Mouse (Mus musculus) embryonic fibroblast, embryonic 13.5 days (primary cell): ENCODE measurements around the gene Cux2. TPM values are rescaled to one million over a fixed set of nuclear protein-coding genes. Genes with fewer than 3 reads are reported as not detected.

Experiments used
- H3K27ac ChIP-seq: 2 replicates; pipeline ENCODE4 v1.5.1; 2012; ENCODE audit warnings: low read length, control low read depth, inconsistent platforms; ENCODE audit not compliant: insufficient read depth
- H3K4me1 ChIP-seq: 2 replicates; pipeline ENCODE4 v1.6.1; 2011; ENCODE audit warnings: low read length; ENCODE audit not compliant: control insufficient read depth, insufficient read depth
- H3K4me3 ChIP-seq: 2 replicates; pipeline ENCODE4 v1.5.1; 2011; ENCODE audit warnings: mild to moderate bottlenecking, control low read depth, low read length; ENCODE audit not compliant: insufficient read depth
- CTCF ChIP-seq: IDR thresholded peaks from 2 replicates; pipeline ENCODE4 v1.5.1; 2011; ENCODE audit warnings: mild to moderate bottlenecking, control low read depth, low read length, moderate library complexity, borderline replicate concordance; ENCODE audit not compliant: insufficient read depth
- POLR2A ChIP-seq: IDR thresholded peaks from 2 replicates; pipeline ENCODE4 v1.6.1; 2011; ENCODE audit warnings: low read depth, mild to moderate bottlenecking, control low read depth, low read length, moderate library complexity
- polyA plus RNA-seq: library from polyadenylated mRNA; stranded (reverse); fragments of >200 nt; gene quantifications from 2 replicates; pipeline ENCODE4 v1.2.4, GENCODE M21; 2011; ENCODE audit warnings: low read depth; ENCODE audit not compliant: missing spikeins, insufficient read length

Cux2 gene
- polyA plus RNA-seq, 1 experiment = 1.0 TPM

DNA sequence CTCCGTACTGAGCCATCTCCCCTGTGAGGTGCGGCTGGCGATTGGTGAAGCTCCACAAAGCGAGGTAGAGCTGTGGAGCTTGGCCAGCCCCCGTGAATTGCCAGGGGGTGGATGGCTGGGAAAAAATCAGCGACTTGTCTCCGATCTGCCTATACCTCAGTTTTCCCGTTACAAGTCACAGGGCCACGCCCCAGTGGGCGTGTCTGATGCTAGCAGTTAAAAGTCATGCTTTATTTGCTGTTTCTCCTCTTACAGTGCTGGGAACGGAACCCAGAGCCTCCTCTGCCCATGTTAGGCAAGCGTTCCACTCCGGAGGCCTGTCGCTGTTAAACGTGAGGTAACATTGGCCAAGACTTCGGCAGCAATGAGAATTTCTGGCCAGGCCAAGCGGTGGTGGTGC, 144.2 kb downstream of the Cux2 start:
- no peaks in the 10 kb centered on the region for H3K4me1 ChIP-seq
- no peak overlapping the region for H3K27ac ChIP-seq
- no peak for TF ChIP-seq POLR2A
- H3K4me3 ChIP-seq = no peak overlapping the region

DNA sequence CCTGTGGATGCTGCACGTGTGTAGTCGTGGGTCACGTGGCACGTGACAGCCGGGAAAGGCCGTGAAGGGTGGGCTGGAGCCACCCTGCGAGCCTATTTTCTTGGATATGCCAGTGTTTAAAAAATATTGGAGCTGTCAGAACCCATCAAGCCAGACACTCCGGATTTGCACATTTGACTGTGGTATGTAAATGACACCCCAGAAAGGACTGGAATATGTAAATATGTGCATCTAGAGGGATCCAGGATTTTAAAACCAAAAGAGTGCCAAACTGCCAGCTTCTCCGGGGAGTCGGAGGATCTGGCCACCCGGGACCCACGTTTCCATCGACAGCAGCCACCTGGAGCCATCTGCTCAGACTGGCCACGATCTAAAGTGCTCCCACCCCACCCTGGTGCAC, 145.1 kb downstream of the Cux2 start:
- Histone ChIP-seq H3K27ac (no peak overlapping the region), H3K4me1 (no peaks in the 10 kb centered on the region), H3K4me3 (no peak overlapping the region)
- no peak for TF ChIP-seq CTCF
- no peak for TF ChIP-seq POLR2A

DNA sequence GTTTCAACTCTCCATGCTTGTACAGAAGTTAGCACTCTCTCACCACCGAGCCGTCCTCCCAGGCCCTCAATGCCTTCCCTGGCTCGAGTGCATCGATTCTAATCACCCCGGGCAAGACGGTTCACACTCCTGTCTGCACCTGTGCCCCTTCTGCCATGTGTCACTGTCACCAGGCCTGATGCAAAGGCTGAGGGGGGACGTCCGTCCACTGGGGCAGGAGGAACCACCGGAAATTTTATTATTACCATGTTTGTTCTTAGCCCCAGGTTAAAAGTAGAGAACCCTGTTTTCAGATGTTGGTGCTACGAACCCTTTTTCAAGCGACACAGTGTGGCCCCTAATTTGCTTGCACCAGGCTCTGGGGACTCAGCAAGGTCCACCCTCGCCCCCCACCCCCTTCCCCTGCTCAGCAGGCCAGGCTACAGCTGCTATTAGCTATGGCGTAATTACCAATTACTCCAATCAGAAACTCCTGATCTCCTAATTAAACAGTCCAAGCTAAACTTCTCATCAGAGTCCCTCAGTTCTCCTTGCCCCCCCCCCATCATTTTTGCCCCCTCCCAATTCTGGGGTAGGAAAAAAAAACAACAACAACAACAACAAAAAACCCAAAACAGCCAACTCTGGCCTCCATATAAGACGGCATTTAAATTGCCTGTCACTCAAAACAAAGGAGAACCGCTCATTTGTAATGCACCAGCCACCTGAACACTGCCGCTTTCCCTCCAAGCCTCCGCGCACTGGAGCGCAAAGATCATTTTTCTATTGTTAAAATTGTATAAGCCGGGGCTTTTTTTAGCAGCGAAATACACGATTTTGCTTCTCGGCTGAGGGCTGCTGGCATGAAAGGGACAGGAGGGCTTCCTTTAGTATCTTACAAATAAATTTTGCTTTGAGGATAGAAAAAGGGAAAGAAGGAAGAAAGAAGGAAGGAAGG, 146.8 kb downstream of the Cux2 start:
- Histone ChIP-seq H3K4me1 (no peaks in the 10 kb centered on the region), H3K4me3 (no peak overlapping the region), H3K27ac (no peak overlapping the region)
- no peak for TF ChIP-seq POLR2A
- no peak for TF ChIP-seq CTCF

DNA sequence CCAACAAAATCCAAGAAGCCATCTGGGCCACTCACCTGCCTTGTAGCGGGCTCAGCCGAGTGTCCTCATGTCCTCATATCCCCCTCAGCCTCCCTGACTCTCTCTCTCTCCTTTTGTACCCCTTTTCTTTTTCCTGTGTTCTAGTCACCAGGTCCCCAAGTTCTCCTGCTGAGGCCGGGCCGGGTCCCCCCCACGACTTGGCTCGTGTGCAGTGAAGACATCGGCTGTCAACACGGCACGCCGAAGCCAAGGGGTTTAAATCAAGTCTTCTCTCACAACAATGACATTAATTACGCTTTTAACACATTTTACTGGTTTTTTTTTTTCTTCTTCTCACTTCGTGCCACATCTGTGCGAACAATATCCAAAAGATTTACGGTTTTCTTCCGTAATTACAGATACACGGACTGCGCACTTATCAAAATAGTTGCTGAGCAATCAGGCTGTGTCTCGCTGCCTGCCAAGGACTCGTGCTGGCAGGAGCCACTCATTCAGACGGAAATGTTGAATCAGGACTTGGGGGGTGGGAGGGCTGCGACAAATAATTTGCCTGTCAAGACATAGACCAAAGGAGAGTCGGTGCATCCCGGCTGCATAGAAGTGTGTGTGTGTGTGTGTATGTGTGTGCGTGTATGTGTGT, 154.7 kb downstream of the Cux2 start:
- Histone ChIP-seq H3K4me1 (no peaks in the 10 kb centered on the region), H3K27ac (no peak overlapping the region), H3K4me3 (no peak overlapping the region)
- TF ChIP-seq CTCF (no peak), POLR2A (no peak)

DNA sequence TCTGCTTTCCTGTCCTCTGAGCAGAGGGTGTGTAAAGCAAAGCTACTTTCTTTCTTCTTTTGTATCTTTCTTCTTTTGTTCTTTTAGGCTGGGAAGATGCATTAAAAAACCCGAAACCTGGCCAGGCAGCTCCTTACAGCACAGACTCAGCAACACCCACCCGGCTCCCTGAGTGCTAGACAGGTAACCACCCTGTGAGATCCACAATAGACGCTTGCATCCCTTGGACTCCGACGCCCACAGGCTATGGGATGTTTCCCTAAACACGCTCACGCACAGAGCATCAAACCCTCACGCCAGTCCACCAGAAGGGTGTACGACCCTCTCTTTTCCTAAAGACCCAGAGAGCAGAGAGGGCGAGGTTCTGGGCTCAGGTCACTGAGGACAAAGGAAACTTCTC, 155.3 kb downstream of the Cux2 start:
- Histone ChIP-seq H3K4me3 (no peak overlapping the region), H3K4me1 (no peaks in the 10 kb centered on the region), H3K27ac (no peak overlapping the region)
- TF ChIP-seq POLR2A = no peak
- no peak for TF ChIP-seq CTCF

DNA sequence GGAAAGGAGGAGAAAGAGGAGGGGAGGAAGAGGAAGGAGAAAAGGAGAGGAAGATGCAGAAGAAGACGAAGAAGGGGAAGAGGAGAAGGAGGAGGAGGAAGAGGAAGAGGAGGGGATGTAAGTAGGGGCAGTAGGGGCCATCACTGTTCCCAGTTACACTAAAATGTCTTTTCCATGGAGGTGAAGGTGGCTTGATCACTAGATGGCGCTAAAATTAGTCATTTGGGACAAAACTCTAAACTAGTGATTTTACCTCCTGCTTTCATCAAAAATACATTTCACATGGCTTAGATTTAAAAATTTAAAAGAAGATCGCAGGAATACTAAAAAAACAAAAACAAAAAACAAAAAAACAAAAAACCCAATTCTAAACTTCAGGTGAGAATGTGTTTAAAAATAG, 156.3 kb downstream of the Cux2 start:
- Histone ChIP-seq H3K4me3 (no peak overlapping the region), H3K27ac (no peak overlapping the region), H3K4me1 (no peaks in the 10 kb centered on the region)
- TF ChIP-seq CTCF (no peak), POLR2A (no peak)

DNA sequence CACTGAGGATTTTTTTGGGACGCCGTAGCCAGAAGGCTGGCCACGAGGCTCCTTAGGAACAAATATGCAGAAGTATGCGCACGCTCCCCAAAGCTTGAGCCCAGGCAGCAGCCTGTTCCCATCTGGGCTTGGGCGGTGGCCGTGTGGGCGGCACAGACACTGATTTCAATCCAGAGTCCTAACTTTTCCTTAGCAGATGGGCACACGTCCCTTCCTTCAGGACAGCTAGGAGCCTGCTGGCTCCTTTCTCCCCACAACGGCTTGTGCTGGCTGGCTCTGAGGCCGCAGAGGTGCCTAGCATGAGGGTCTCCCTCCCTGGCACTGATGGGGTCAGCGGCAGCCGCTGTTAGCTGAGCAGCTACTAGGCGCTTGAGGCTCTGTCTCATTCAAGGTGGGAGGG, 157.6 kb downstream of the Cux2 start:
- H3K4me3 ChIP-seq = no peak overlapping the region
- TF ChIP-seq CTCF (no peak), POLR2A (no peak)
- H3K27ac ChIP-seq = no peak overlapping the region
- no peaks in the 10 kb centered on the region for H3K4me1 ChIP-seq

DNA sequence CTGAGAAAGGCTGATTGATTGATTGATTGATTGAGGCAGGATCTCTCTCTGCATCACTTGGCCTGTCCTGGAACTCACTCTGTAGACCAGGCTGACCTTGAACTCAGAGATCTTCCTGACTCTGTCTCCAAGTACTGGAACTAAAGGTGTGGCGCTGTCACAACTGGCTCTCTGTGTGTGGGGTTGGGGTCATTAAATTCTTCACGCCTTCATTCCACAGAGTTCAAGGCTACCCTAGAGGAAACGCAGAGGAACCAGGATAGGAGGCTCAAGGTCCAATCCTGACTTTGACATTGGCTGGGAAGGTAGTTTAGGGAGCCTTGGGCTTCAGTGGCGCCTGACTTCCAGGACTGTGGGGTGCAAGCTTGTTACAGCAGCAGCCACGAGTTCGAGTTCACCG, 159.0 kb downstream of the Cux2 start:
- H3K4me3 ChIP-seq = no peak overlapping the region
- TF ChIP-seq POLR2A = no peak
- TF ChIP-seq CTCF = no peak
- H3K27ac ChIP-seq = no peak overlapping the region
- no peaks in the 10 kb centered on the region for H3K4me1 ChIP-seq

DNA sequence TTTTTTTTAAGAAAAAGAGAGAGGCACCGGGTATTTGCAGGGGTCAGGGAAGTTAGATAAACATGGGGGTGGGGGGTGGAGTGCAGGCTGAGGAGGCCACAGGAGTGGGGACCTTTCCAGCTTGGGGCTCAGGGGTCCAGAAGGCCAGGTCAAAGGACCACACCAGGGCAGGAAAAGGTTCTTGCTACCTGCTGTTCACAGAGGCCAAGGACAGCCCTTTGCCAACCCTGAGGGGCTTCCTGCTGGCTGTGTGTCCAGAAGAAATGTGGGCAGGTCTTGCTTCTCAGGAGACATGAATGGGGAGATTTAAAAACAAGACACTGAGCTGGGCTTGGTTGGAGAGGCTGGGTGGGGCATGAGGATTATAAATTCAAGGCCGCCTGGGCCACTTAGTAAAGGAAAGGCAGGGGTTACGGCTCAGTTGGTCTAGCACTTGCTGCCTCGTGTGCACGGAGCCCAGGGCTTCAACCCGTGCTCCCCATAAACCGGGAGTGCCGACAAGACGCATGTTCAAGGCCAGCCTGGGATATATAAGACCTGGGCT, 160.0 kb downstream of the Cux2 start:
- Histone ChIP-seq H3K27ac (no peak overlapping the region), H3K4me3 (no peak overlapping the region), H3K4me1 (no peaks in the 10 kb centered on the region)
- TF ChIP-seq CTCF (no peak), POLR2A (no peak)

DNA sequence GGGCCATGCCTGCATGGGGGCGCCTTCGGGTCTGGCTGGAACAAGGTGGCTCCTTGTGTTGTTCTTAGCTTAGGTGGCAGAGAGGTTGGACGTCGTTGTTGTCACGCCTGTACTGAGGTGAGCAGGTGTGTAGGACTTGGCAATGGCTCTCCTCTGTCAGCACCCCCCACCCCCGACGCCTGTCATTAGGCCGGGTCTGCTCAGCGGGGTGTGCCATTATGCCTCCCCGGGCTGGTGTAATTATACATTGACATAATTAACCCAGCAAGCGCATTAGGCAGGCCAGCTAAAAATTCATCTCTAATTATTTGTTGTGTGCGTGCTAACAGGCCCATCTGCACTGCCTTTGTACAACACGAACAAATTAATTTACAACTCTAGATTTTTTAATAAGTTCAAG, 160.5 kb downstream of the Cux2 start:
- Histone ChIP-seq H3K4me1 (no peaks in the 10 kb centered on the region), H3K27ac (no peak overlapping the region), H3K4me3 (no peak overlapping the region)
- TF ChIP-seq POLR2A = no peak
- TF ChIP-seq CTCF = no peak
